Mouse (Mus musculus) spleen, adult 2 months (tissue): Measurements from ENCODE around the gene Pls3. TPM values are rescaled to one million over a fixed set of nuclear protein-coding genes. Genes with fewer than 3 reads are reported as not detected.

Experiments
- DNase-seq, 2 experiments: peaks; one replicate each; pipeline versions ENCODE4 v3.0.0 to v3.0.0-alpha.2; 2012 to 2021; ENCODE audit warnings: low spot score in 2 of 2, low read depth in 1 of 2
- H3K27ac ChIP-seq: fragments of 200-500 bp; 2 replicates; pipeline ENCODE4 v1.5.1; 2012; ENCODE audit warnings: low read length, inconsistent platforms; ENCODE audit not compliant: insufficient read depth
- H3K27me3 ChIP-seq: fragments of 200-500 bp; 2 replicates; pipeline ENCODE4 v1.6.1; 2012; ENCODE audit warnings: mild to moderate bottlenecking, moderate library complexity, low read length, inconsistent platforms; ENCODE audit not compliant: control insufficient read depth, insufficient read depth
- H3K36me3 ChIP-seq: fragments of 200-500 bp; 2 replicates; pipeline ENCODE4 v1.6.1; 2012; ENCODE audit warnings: mild to moderate bottlenecking, low read length, inconsistent platforms; ENCODE audit not compliant: control insufficient read depth, insufficient read depth
- H3K4me1 ChIP-seq: fragments of 200-500 bp; 2 replicates; pipeline ENCODE4 v1.6.1; 2011; ENCODE audit warnings: inconsistent platforms; ENCODE audit not compliant: control insufficient read depth, insufficient read depth, insufficient read length
- H3K4me3 ChIP-seq: fragments of 200-500 bp; 2 replicates; pipeline ENCODE4 v1.5.1; 2011; ENCODE audit warnings: mild to moderate bottlenecking, inconsistent platforms; ENCODE audit not compliant: insufficient read depth, insufficient read length; ENCODE audit errors: extremely low read depth
- CTCF ChIP-seq: fragments of 200-500 bp; IDR thresholded peaks from 2 replicates; pipeline ENCODE4 v1.5.1; 2011; ENCODE audit warnings: mild to moderate bottlenecking, inconsistent platforms; ENCODE audit not compliant: insufficient read depth, insufficient read length, insufficient replicate concordance; ENCODE audit errors: extremely low read depth
- POLR2A ChIP-seq: fragments of 200-500 bp; IDR thresholded peaks from 2 replicates; pipeline ENCODE4 v1.6.1; 2011; ENCODE audit warnings: low read depth, low read length, inconsistent platforms
- WGBS: fragments of 180-500 bp; shearing (Covaris S2); methylation state at CpG from one replicate; pipeline ENCODE4 v1.1.7; 2018; 5-methylcytosine and 5-hydroxymethylcytosine counted together
- polyA plus RNA-seq: library from polyadenylated mRNA; depleted of rRNA; stranded (reverse); fragments of >200 nt; gene quantifications from 2 replicates; pipeline ENCODE4 v1.2.3, GENCODE M21; 2012

The Pls3 gene
- polyA plus RNA-seq, 1 experiment, result 1.4 TPM

DNA sequence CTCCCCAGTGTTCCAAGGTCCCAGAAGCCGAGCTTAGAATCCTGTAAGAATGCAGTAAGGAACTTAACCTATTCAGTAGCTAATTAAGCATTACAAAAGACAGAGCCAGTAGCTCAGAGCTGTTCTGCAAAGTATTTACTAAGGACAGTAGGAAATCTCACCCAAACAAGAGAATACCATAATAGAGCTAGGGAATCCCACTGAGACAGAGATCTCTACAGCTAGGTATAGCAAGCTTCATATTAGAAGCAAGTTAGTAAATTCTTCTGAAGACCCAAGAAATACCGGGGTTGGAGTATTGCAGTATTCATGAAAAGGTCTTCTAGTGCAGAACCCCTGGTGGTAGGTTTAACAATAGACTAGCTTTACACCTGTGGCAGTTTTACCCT lies 45.1 kb downstream of the Pls3 start:
- no peaks in the 10 kb centered on the region for H3K36me3 ChIP-seq
- H3K27ac ChIP-seq, result no peak overlapping the region
- H3K4me1 ChIP-seq, result no peaks in the 10 kb centered on the region
- WGBS, result 70% methylated on average over 2 of the region's 2 CpGs
- TF ChIP-seq POLR2A, result no peak
- no peak for DNase-seq
- H3K4me3 ChIP-seq, result no peak overlapping the region
- H3K27me3 ChIP-seq, result no peaks in the 10 kb centered on the region

DNA sequence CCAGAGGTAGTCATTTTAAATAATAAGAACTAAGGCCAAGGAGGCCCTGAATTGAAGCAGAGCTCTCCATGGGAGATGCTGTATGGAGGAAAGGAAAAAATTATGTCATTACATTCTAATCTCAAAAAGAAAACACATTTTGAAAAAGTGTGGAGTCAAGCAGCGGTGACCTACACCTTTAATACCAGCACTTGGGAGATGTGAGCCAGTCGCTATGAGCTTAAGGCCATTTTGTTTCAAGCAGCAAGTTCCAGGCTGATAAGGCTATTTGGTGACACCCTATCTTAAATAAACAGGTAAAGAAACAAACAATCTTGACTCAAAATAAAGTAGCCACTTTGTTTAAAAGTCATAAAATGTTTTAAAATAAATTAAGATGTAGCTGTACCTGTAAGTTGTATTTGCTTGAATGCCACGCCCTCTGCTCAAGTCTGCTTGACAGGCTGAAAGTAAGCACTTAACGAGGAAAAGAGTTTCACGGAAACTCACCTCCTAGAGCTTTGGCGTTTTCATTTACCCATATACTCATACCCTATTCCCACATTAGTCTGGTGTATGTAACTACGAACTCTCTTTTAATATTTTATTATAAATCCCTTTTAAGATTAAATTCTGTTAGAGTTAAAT lies 45.6 kb downstream of the Pls3 start:
- Histone ChIP-seq H3K4me1 (no peaks in the 10 kb centered on the region), H3K27me3 (no peaks in the 10 kb centered on the region), H3K36me3 (no peaks in the 10 kb centered on the region), H3K4me3 (no peak overlapping the region), H3K27ac (no peak overlapping the region)
- TF ChIP-seq CTCF, result no peak
- no peak for TF ChIP-seq POLR2A
- WGBS, result 79% methylated on average over 7 of the region's 7 CpGs
- no peak for DNase-seq

DNA sequence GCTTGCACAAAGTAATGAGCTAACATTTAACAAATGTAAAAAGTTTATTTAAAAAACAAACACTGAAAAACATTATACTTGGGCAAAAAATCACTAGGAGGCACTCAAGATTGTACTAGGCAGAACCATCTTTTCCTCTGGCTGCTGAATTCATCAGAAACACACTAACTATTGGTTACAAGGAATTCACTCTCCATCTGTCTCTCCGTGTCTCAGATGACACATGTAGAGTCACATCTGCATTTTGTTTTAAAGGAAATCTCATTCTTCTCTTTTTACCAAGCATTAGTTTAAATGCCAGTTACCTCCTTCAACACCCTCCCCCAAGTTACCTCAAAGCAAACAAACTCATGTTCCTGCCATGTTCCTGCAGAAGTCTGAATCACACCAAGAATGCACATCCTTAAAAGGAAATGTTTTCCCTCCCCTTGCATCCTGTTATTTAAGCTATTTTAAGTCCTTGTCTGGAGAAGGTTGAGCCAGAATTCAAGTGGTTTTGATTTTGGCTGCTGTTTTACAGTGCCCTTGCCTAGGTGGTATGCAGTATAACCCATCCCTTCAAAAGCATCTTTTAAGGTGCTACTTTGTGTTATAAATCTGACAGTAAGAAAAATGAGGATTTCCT lies 56.2 kb downstream of the Pls3 start:
- Histone ChIP-seq H3K4me3 (no peak overlapping the region), H3K27ac (no peak overlapping the region), H3K4me1 (no peaks in the 10 kb centered on the region), H3K27me3 (no peaks in the 10 kb centered on the region), H3K36me3 (no peaks in the 10 kb centered on the region)
- DNase-seq, result no peak
- TF ChIP-seq POLR2A, result no peak
- TF ChIP-seq CTCF, result no peak
- WGBS, result 38% methylated on average over 1 of the region's 1 CpGs

DNA sequence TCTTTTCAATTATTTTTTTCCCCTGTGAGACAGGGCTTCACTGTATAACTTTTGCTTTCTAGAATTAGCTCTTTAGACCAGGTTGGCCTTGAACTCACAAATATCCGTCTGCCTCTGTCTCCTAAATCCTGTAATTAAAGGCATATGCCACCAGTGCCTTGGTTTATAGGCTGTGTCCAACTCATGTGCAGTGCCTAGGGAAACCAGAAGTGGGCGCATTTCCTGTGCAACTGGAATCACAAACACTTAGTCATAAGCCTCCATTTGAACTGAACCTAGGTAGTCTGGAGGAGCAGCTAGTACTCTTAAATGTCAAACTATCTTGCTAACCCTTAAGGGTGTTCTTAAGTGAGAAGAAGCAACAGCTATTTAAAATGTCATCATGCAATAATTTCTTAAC lies 60.0 kb downstream of the Pls3 start:
- Histone ChIP-seq H3K36me3 (no peaks in the 10 kb centered on the region), H3K4me3 (no peak overlapping the region), H3K27me3 (no peaks in the 10 kb centered on the region), H3K4me1 (no peaks in the 10 kb centered on the region), H3K27ac (no peak overlapping the region)
- 76% methylated on average over 2 of the region's 2 CpGs for WGBS
- no peak for TF ChIP-seq CTCF
- TF ChIP-seq POLR2A, result no peak
- DNase-seq, result no peak

DNA sequence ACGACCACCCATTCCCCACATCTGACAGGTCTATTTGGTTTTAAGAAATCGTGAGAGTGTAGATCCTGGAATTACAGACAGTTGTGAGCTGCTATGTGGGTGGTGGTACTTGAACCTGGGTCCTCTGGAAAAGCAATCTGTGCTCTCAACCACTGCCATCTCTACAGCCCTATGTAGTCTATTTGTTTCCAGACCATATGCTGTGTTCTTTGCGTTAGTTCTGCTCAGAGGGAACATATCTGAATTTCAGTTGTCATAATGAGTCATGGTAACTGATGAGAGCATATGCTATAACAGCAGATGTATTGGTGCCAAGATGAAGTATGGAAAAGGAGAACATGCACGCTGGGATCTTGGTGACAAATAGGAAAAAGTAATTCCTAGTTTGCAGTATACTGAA lies 60.9 kb downstream of the Pls3 start:
- H3K27ac ChIP-seq, result no peak overlapping the region
- 82% methylated on average over 4 of the region's 4 CpGs for WGBS
- no peak overlapping the region for H3K4me3 ChIP-seq
- TF ChIP-seq POLR2A (no peak), CTCF (no peak)
- no peaks in the 10 kb centered on the region for H3K4me1 ChIP-seq
- H3K36me3 ChIP-seq, result no peaks in the 10 kb centered on the region
- DNase-seq, result no peak
- H3K27me3 ChIP-seq, result no peaks in the 10 kb centered on the region

DNA sequence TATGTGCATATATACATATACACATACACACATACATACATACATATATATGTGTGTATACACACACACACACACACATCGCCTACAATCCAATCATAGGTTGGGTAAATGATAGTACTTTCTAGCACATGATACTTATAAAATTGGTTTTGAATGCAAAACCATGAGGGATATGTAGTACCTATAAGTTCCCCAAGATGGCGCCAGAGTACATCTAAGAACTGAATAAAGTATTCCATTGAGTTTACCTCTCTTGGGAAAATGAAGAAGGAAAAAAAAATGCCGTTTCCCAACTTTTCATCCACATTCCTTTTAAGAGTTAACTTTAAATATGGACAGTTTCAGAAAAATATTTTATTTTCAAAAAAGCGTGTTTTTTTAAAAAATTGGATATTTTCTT lies 78.4 kb downstream of the Pls3 start:
- no peaks in the 10 kb centered on the region for H3K36me3 ChIP-seq
- no peaks in the 10 kb centered on the region for H3K27me3 ChIP-seq
- TF ChIP-seq CTCF, result no peak
- no peak for TF ChIP-seq POLR2A
- no peaks in the 10 kb centered on the region for H3K4me1 ChIP-seq
- no peak overlapping the region for H3K27ac ChIP-seq
- 35% methylated on average over 4 of the region's 4 CpGs for WGBS
- no peak for DNase-seq
- no peak overlapping the region for H3K4me3 ChIP-seq

DNA sequence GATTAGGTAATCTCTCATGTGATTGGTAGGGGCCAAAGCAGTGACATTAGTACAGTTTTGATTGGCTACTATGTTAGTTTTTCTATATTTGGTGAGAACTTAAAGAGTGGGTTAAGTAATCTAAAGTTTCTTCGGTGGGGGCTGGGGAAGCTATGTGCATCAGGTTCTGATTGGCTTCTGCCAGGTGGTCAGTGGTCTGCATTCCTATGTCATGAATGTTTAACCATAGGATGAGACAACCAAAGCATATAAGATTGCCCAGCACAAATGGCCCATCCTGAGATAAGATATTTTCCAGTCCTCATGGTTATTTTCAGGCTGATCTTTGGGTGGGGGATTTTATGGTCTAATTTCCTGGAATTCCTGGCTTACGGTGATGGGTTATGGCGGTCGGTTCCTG lies 95.2 kb downstream of the Pls3 start:
- TF ChIP-seq CTCF (no peak), POLR2A (no peak)
- Histone ChIP-seq H3K36me3 (no peaks in the 10 kb centered on the region), H3K27me3 (no peaks in the 10 kb centered on the region), H3K4me3 (no peak overlapping the region), H3K27ac (no peak overlapping the region), H3K4me1 (no peaks in the 10 kb centered on the region)
- 92% methylated on average over 4 of the region's 4 CpGs for WGBS
- DNase-seq, result no peak
